Mouse (Mus musculus): Measurements from ENCODE around the gene Lcn8.
"Not testable (repeated sequence)": the region's sequence is repeated elsewhere in the genome, so short reads cannot be mapped to it uniquely, and the experiment has no call there.

Lcn8 gene

DNA sequence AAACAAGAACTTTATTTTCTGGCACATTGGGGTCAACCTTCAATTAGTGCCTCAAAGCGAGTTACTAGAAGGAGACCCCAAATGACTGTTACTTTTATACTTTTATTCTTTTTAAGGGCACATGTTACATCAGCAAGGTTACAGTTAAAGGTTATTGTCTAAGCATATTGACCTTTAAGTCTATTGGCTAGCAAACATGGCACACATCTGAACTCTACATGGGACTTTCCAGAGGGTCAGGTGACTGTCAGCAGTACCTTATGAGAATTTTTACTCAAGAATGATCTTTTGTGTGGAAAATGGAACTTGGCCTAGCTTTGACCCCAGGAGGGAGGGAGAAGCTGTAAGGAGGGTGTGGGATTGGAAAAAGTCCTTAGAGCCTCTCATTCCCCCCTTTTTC is 13.6 kb downstream of the Lcn8 start:
- no peak for DNase-seq

DNA sequence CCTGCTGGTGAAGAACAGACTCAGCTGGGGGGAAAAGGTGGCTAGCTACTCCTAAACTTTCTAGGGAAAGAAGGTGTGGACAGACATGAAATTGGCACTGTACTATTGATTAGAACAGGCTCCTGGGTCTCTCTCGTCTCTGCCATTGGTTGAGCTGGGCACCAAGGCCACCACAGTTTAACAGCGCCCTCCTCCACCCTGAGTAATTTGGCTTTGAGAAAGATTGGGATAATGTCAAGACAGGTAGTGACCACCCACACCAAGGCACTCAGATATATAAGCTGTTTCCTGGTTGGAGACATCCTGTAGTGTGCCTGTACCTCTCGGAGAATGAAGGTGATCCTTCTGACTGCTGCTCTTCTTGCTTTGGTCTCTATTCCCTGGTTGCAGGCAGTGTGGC is 23.6 kb downstream of the Lcn8 start, which contains the start of gene Lcn6:
Gene Lcn6 (plus strand): TSS at position 301 of the 400 bp plus-strand sequence.
- DNase-seq, result no peak

- DNase-seq, result no peak
Observed at GRCm38 (mm10) chr2:25679559-25679958, 26.6 kb downstream of the Lcn8 start.

- DNase-seq, result no peak
Observed at GRCm38 (mm10) chr2:25682426-25682825, 29.5 kb downstream of the Lcn8 start, which contains the start of gene Lcn10. TSS of gene Lcn10 (plus strand) at chr2:25682726.

DNA sequence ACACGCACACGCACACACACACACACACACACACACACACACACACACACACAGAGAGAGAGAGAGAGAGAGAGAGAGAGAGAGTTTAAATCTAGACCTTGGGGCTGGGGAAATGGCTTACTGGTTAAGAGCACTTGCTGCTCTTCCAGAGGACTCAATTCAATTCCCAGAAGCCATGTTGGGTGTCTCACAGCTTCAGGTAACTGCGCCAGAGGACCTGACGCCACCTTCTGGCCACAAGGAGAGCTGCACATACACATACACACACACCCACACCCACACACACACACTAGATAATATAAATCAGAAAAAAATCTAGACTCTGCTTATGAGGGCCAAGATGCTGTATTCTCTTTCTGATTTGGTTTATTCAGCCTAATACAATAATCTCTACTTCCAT is 34.0 kb downstream of the Lcn8 start:
- DNase-seq, result no peak

DNA sequence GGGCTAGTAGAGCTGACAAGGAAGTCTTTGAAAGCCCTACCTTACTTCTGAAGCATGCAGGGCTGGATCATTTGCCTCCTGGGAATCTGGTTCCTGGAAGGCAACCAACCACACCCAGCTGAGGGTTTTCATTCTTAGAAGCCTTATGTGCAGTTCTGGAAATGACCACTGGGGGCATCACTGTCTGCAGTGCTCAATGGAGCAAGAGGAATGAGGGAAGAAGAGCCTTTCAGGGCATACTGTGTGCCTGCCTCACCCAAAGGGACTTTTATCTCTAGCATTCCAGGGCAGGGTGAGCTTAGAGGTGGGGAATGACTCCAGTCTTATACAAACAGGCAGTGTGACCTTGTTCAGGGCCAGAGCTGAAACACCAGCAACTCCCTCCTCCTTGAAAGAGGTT is 41.7 kb downstream of the Lcn8 start:
- DNase-seq, result peak; percentile 71 to 77

GRCm38 (mm10) chr2:25696951-25697350 is 44.0 kb downstream of the Lcn8 start:
- DNase-seq, result no peak

- no peak for DNase-seq
Observed at GRCm38 (mm10) chr2:25698696-25699095, 45.8 kb downstream of the Lcn8 start.

GRCm38 (mm10) chr2:25699743-25700142 is 46.8 kb downstream of the Lcn8 start, which contains the start of gene Obp2a:
TSS of gene Obp2a (plus strand) at chr2:25700043.
- not testable (repeated sequence) for DNase-seq

DNA sequence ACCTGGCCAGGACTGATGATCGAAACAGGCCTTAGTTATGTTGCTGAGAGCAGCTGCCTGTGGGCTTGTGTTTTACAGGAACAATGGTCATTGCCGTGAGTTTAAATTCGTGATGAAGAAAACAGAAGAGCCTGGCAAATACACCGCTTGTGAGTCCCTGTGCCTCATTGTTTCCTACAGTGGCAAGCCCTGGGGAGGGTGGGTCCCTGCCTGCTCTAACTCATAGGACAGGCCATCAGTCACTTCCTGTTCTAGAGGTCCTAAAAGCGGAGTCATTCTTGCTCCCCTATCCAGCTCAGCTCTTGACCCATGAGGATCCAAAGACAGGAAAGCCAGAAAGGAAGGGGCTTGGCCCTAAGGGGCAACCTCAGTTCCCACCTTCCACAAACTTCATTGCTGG is 48.1 kb downstream of the Lcn8 start:
- no peak for DNase-seq

- no peak for DNase-seq
Observed at GRCm38 (mm10) chr2:25703706-25704105, 50.8 kb downstream of the Lcn8 start.
